8 mouse cellular contexts compared by ENCODE assay signal in genomic region chr8:86884067-86884466, GRCm38 (mm10). TPM values are rescaled to one million over a fixed set of nuclear protein-coding genes. Genes with fewer than 3 reads are reported as not detected.
DNase-seq lines count a peak whose midpoint lies in the region; ATAC-seq lines count a peak whose summit lies in the region.

No protein-coding gene starts in this region.

- no peaks in the 10 kb centered on the region for H3K27me3 ChIP-seq in hindbrain, embryonic 11.5 days (ENCODE audit: control insufficient read depth, insufficient read depth, low read length)
- no peaks in the 10 kb centered on the region for H3K27me3 ChIP-seq in neural tube, embryonic 14.5 days (ENCODE audit: control insufficient read depth, insufficient read depth, low read length)

- H3K9me3 ChIP-seq in hindbrain, embryonic 11.5 days (ENCODE audit: control insufficient read depth, low read length) = no peaks in the 10 kb centered on the region
- no peaks in the 10 kb centered on the region for H3K9me3 ChIP-seq in neural tube, embryonic 14.5 days (ENCODE audit: control insufficient read depth, low read length)

- ATAC-seq in hindbrain, embryonic 11.5 days (ENCODE audit: low FRiP score) = no peak
- no peak for ATAC-seq in neural tube, embryonic 14.5 days (ENCODE audit: low read depth)

- DNase-seq in heart, adult 18-20 months = peak; percentile 28 to 51
- DNase-seq in heart, postnatal 36 days = no peak
- peak; percentile 77 for DNase-seq in CD4-positive, CD25-positive, alpha-beta regulatory T cell, adult 2 months (ENCODE audit: low read depth, low spot score)
- peak; percentile 62 for DNase-seq in brain, adult 2 months (ENCODE audit: low read depth, low spot score)
- DNase-seq in hindbrain, embryonic 11.5 days (ENCODE audit: low spot score) = peak; percentile 29
- peak; percentile 49 for DNase-seq in liver
- no peak for DNase-seq in gastrocnemius, adult 18-20 months (ENCODE audit: low spot score)

- H3K36me3 ChIP-seq in hindbrain, embryonic 11.5 days (ENCODE audit: control insufficient read depth, insufficient read depth, low read length) = no peaks in the 10 kb centered on the region
- H3K36me3 ChIP-seq in neural tube, embryonic 14.5 days (ENCODE audit: control insufficient read depth, insufficient read depth, low read length) = 0 out of 2 replicates have a peak, but pooled peaks cover 3% of the 10 kb centered on the region

- H3K4me2 ChIP-seq in hindbrain, embryonic 11.5 days (replicated peaks; ENCODE audit: low read depth, low read length) = peak overlapping the region; percentile 77
- peak overlapping the region; percentile 95 for H3K4me2 ChIP-seq in neural tube, embryonic 14.5 days (ENCODE audit: low read depth, low read length)

- H3K4me1 ChIP-seq in hindbrain, embryonic 11.5 days (replicated peaks; ENCODE audit: control insufficient read depth, insufficient read depth, low read length) = peaks cover 5% of the 10 kb centered on the region; the same call in 1 of the 2 replicates
- peaks cover 20% of the 10 kb centered on the region for H3K4me1 ChIP-seq in neural tube, embryonic 14.5 days (ENCODE audit: control insufficient read depth, insufficient read depth, low read length)

- intact Hi-C loops in heart, postnatal 36 days (cut with DNase I) = no loop called here

- peak overlapping the region; percentile 87 for H3K9ac ChIP-seq in hindbrain, embryonic 11.5 days (ENCODE audit: low read depth, low read length)
- peak overlapping the region; percentile 91 for H3K9ac ChIP-seq in neural tube, embryonic 14.5 days (replicated peaks; ENCODE audit: low read depth, low read length)

- peak overlapping the region; percentile 94 for H3K4me3 ChIP-seq in hindbrain, embryonic 11.5 days (ENCODE audit: low read depth, low read length)
- H3K4me3 ChIP-seq in neural tube, embryonic 14.5 days (ENCODE audit: low read depth, low read length) = peak overlapping the region; percentile 90

- WGBS in hindbrain, embryonic 11.5 days = 3% methylated on average over 16 of the region's 16 CpGs
- WGBS in neural tube, embryonic 14.5 days = 2% methylated on average over 16 of the region's 16 CpGs

- peak overlapping the region; percentile 85; the same call in 1 of the 2 replicates for H3K27ac ChIP-seq in hindbrain, embryonic 11.5 days (ENCODE audit: low read depth, low read length)
- H3K27ac ChIP-seq in neural tube, embryonic 14.5 days (ENCODE audit: low read depth, low read length) = peak overlapping the region; percentile 86

RNA-seq across cellular contexts. Expression of gene N4bp1, which starts 1.0 kb away (rescaled TPM):
- total RNA-seq in heart, adult 18-20 months (2021) = 10 to 100 TPM; 16.9 to 17.0 TPM
- 10 to 100 TPM; 16.9 to 17.5 TPM for total RNA-seq in heart, postnatal 36 days (2021)
- 10.2 and 11.9 TPM in 2 replicates for polyA plus RNA-seq in hindbrain, embryonic 11.5 days (2014; fragmentation: Nextera tagmentation; extraction: Ambion mirVana)
- polyA plus RNA-seq in neural tube, embryonic 14.5 days (2014; fragmentation: Nextera tagmentation; extraction: Ambion mirVana) = 11.4 and 12.7 TPM in 2 replicates
- total RNA-seq in gastrocnemius, adult 18-20 months (2021) = 10 to 100 TPM; 16.4 to 18.2 TPM

Comparison
In these comparisons a context has a peak if more than half of its experiments do, and no peak if none do; other contexts are left out.
1. DNase-seq: peak in heart, adult 18-20 months (2 of 2), CD4-positive, CD25-positive, alpha-beta regulatory T cell, adult 2 months (single experiment), brain, adult 2 months (single experiment), hindbrain, embryonic 11.5 days (single experiment) and liver (single experiment); none in heart, postnatal 36 days (0 of 2) and gastrocnemius, adult 18-20 months (single experiment).